Mouse (Mus musculus): ENCODE results near the gene Gdf15.

Gene Gdf15

GRCm38 (mm10) chr8:70632346-70632892 is at the start of gene Gdf15:
Gene Gdf15, minus strand, starts transcription at chr8:70632456.
- in situ Hi-C loops (cut with MboI; ENCODE audit: unreplicated experiment in 2 of 2) = loop anchor here in 1 of 2 experiments (5.0 kb wide), 1 partner anchor 80 kb away; no protein-coding TSS in a partner anchor

- in situ Hi-C loops (cut with MboI; ENCODE audit: unreplicated experiment in 2 of 2) = no loop called here
Measured at GRCm38 (mm10) chr8:70681410-70681809, 49.2 kb upstream of the Gdf15 start.

- in situ Hi-C loops (cut with MboI; ENCODE audit: unreplicated experiment in 2 of 2) = no loop called here
Measured at GRCm38 (mm10) chr8:70680039-70680438, 47.8 kb upstream of the Gdf15 start.

GRCm38 (mm10) chr8:70679404-70679803 is 47.1 kb upstream of the Gdf15 start:
- in situ Hi-C loops (cut with MboI; ENCODE audit: unreplicated experiment in 2 of 2) = no loop called here

GRCm38 (mm10) chr8:70678679-70679078 is 46.4 kb upstream of the Gdf15 start:
- in situ Hi-C loops (cut with MboI; ENCODE audit: unreplicated experiment in 2 of 2) = no loop called here

DNA sequence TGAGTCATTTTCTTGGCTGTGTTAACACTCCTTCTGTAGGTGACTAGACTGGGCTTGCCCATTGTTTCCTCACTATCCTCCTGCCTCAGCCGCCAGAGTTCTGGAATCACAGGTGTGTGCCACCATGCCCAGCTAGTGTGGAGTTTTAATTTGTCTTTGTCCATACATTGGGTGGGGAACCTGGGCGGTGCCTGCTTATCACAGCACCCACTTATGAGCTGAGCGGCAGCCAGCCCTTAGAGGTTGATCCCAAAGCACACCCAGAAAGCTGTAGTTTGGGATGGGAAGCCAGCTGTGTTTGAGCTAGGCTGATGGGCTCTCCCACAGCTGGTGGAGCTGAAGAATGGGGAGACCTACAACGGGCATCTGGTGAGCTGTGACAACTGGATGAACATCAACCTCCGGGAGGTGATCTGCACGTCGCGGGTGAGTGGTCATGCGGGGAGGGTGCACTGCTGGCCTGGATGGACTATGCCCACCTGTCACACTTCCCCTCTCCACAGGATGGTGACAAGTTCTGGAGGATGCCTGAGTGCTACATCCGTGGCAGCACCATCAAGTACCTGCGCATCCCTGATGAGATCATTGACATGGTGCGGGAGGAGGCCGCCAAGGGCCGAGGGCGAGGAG is 45.3 kb upstream of the Gdf15 start:
- in situ Hi-C loops (cut with MboI; ENCODE audit: unreplicated experiment in 2 of 2) = no loop called here

DNA sequence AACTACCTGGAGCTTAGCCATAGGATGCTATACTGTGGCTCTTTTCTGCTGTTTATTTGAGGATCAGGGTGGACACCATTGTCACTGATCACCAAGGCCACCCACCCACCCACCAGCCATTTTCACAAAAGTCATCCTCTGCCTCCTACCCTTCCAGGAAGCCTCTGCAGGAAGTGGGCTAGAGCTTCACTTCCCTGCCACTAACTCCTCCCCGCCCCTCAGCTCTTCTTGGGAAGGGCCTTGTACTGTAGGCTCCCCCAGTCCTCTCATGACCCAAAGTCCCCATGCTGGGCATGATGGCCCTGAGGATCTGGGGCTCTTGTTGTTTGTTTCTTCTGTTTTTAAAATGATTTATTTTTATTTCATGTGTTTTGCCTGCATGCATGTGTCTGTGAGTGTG is 43.1 kb upstream of the Gdf15 start:
- in situ Hi-C loops (cut with MboI; ENCODE audit: unreplicated experiment in 2 of 2) = no loop called here

DNA sequence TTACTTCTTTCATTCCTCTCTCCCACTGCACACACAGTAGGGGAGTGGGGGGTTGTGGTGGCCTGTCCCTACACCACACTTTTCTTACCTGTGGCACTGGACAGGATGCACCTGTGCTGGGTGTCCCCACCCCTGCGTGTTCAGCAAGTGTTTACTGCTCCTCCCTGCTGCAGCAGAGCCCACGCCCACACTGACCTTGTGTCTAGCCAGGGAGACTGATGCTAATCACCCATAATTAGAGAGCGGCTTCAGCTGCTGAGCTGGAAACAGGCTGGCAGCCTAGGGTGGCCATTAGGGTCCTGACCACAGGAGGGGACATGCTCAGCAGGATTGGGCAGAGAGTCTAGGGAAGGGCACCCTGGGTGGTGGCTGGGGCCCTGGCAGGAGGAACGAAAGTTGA is 42.5 kb upstream of the Gdf15 start:
- in situ Hi-C loops (cut with MboI; ENCODE audit: unreplicated experiment in 2 of 2) = loop anchor here (5.0 kb wide), 3 partner anchors 33 to 78 kb away; partner anchors contain the start of gene Rab3a (in 1 of the 2)

GRCm38 (mm10) chr8:70674109-70674508 is 41.9 kb upstream of the Gdf15 start:
- in situ Hi-C loops (cut with MboI; ENCODE audit: unreplicated experiment in 2 of 2) = loop anchor here (5.0 kb wide), 3 partner anchors 33 to 78 kb away; partner anchors contain the start of gene Rab3a (in 1 of the 2)

DNA sequence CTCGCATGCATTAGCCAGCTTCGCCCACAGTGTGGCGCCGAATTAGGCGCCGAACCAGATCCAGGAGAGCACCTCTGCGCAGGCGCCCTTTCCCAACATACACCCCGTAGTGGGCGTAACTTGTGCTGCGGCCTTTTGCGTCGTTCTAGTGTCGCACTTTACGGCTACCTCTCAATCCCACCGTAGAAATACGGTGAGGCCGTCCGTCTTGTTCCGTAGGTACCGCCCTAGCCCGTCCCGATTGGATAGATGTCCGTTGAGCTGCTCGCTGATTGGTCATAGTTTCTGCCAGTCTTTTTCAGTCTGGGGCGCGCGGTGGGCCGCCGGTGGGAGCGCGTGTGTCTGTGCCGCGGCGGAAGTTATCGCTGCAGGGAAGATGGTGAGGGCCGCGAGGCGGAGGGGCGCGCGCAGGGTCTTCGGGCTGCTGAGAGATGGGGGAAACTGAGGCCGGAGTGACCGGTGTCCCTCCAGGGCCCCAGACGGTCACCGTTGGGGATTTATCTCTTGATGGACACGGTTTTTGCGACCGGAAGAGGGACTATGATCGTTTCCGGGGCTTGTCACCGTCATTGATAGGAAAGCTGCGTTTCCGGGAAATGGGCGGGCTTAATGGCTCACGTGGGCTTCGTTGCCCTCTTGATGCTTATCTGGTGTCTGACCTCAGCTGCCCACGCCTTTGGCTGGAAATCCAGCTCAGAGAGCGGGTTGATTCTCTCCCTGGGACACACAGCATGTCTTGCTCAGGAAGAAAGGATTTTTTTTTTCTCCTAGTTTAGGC is 41.0 kb upstream of the Gdf15 start, which contains the start of gene Lsm4:
TSS of gene Lsm4 (plus strand) at position 170 of the 778 bp plus-strand sequence.
- in situ Hi-C loops (cut with MboI; ENCODE audit: unreplicated experiment in 2 of 2) = loop anchor here (5.0 kb wide), 3 partner anchors 34 to 79 kb away; partner anchors contain the start of gene Rab3a (in 1 of the 2)

DNA sequence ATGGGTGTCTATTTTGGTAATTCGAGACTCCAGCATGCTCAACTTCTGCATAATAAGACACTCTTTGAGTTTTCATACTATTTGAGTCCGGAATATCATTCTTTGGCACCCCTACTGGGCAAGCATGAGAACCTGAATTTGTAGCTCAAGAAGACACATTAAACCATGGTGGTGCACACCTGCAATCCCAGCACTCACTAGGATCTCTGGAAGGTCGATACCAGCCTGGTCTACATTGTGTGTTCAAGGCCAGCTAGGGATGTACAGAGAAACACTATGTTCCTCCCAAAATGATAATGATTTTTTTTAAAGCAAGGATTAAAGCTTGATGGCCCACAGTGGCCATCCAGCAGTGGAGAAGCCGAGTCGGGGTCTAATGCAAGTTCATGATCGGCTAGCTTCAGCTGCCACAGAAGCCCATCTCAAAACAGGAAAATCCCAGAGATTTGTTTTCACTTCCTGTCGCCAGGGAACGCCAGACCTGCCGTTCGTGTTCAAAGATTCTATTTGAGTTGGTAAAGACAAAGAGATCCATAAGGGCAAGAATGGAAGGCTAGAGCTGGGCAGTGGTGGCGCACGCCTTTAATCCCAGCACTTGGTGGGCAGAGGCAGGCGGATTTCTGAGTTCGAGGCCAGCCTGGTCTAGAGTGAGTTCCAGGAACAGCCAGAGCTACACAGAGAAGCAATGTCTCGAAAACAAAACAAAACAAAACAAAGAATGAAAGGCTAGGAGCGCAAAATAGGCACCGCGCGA is 40.2 kb upstream of the Gdf15 start:
- in situ Hi-C loops (cut with MboI; ENCODE audit: unreplicated experiment in 2 of 2) = loop anchor here (5.0 kb wide), 3 partner anchors 35 to 80 kb away; partner anchors contain the start of gene Rab3a (in 1 of the 2)

DNA sequence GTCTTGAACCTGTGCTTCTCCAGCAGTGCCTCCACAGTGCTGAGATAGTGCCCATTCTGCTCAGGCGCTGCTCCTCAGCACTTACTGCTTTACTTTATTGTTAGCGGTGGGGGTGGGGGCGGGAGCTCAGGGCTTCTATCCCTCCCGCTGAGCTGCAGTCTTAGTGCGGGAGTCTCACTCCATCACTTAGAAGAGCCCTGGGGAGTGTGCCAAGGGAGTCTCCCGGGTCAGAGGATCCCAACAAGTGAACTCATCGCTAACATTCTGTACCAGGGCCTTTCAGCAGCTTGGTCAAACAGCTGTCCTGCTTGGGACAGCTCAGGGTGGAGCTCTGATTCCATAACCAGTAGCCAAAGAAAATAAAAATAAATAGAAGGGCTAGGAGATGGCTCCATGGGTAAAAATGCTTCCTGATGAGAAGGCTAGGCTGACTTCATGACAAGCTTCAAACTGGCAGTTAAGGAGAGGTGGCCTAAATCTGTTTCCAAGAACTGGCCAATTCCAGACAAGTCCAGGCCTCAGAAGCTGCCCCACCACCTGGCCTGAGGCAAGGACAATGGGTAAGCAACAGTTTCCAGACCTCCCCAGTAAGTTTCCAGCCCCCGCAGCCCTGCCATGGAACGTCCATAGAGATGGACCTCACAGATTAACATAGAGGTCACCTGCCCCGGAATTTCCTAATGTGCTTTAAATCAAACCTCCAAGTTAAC is 39.5 kb upstream of the Gdf15 start:
- in situ Hi-C loops (cut with MboI; ENCODE audit: unreplicated experiment in 2 of 2) = loop anchor here (5.0 kb wide), 3 partner anchors 36 to 81 kb away; partner anchors contain the start of gene Rab3a (in 1 of the 2)

DNA sequence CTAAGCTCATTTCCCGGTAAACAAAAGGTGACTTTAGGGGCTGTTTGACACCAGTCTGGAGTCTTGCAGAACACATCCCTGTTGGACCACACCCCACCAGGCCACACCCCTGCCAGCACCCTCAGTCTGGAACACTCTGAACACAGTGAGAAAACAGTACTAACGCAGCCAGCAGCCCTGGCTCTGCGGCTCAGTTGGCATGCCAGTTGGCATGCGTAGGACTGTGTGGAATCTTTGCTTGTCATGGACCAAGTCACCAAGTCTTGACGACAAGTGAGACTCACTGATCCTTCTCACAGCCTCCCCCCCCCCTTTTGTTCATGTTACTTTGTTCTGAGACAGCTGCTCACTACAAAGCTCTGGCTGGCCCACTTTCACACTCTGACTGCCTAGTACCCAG is 34.8 kb upstream of the Gdf15 start:
- in situ Hi-C loops (cut with MboI; ENCODE audit: unreplicated experiment in 2 of 2) = no loop called here

- in situ Hi-C loops (cut with MboI; ENCODE audit: unreplicated experiment in 2 of 2) = no loop called here
Measured at GRCm38 (mm10) chr8:70665599-70665998, 33.3 kb upstream of the Gdf15 start.

- in situ Hi-C loops (cut with MboI; ENCODE audit: unreplicated experiment in 2 of 2) = no loop called here
Measured at GRCm38 (mm10) chr8:70664631-70665030, 32.4 kb upstream of the Gdf15 start.

GRCm38 (mm10) chr8:70663691-70664090 is 31.4 kb upstream of the Gdf15 start:
- in situ Hi-C loops (cut with MboI; ENCODE audit: unreplicated experiment in 2 of 2) = no loop called here

DNA sequence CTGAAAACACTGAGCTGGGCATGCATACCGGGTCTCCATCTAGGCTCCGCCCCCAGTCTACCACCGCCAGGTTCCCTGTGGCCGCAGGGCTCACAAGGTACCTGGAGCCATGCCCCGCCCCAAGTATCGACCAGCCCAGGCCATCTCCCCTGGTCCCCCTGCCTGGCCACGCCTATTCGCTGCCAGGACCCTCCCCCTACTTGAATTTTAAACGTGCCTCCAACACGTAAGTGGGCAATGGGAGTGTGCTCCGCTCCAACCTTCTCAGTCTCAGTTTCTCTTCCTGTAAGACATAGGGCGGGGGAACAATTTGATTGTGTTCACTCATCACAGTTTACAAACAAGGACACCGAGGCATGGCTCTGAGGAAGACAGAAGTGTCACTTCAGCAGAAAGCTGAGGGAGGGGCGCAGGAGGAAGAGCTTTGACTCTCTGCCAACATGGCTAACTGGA is 28.0 kb upstream of the Gdf15 start, which contains the start of gene Pgpep1:
TSS of gene Pgpep1 (minus strand) at position 116 of the 453 bp plus-strand sequence.
- in situ Hi-C loops (cut with MboI; ENCODE audit: unreplicated experiment in 2 of 2) = no loop called here

DNA sequence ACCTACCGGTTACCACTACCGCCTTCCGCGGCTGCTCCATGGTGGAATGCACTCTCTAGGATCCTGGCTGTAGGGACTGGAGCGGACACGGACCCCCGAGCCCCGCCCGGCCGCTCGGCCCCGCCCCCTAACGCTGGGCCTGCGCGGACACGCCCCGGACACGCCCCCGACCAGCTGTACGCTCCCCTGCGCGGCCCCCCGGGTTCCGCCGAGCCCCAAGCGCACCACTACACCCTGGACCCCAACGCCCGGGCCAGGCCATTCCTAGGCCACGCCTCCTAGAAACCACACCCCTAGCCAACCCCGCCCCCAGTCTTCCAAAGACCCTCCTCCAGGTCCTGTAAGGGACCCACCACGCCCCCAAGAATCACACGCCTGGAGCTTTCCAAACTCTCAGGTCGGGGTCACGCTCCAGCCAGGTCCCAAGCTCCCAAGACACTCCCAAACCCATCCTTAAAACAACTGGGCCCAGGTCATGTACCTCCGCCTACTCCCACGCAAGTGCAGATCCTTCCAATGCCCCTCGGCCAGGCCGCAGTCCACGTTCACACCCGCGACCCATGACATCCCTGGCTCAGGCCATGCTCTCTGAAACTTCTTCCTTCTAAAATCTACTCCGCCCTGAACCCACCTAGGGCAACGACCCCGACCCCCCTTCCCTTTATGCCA is 27.5 kb upstream of the Gdf15 start:
- in situ Hi-C loops (cut with MboI; ENCODE audit: unreplicated experiment in 2 of 2) = no loop called here
